Mouse (Mus musculus) 416B (cell line): ENCODE results near the gene Gm9780.
"Not testable (repeated sequence)": the region's sequence is repeated elsewhere in the genome, so short reads cannot be mapped to it uniquely, and the experiment has no call there.

Experiments used
- DNase-seq: peaks from one replicate; pipeline ENCODE4 v3.0.0; 2011; ENCODE audit warnings: low read depth

Gm9780 gene

GRCm38 (mm10) chr14:26042611-26043010, at the start of gene Gm9780:
Gene Gm9780 (minus strand): TSS chr14:26042711.
- DNase-seq = not testable (repeated sequence)

- DNase-seq = not testable (repeated sequence)
Measured at GRCm38 (mm10) chr14:26081997-26082396, 39.5 kb upstream of the Gm9780 start, which contains the start of gene Cphx3. Gene Cphx3 (plus strand): TSS chr14:26082297.

- not testable (repeated sequence) for DNase-seq
Measured at GRCm38 (mm10) chr14:26081216-26081615, 38.7 kb upstream of the Gm9780 start, which contains the start of gene Cphx2. Gene Cphx2 (plus strand): TSS chr14:26081516.

DNA sequence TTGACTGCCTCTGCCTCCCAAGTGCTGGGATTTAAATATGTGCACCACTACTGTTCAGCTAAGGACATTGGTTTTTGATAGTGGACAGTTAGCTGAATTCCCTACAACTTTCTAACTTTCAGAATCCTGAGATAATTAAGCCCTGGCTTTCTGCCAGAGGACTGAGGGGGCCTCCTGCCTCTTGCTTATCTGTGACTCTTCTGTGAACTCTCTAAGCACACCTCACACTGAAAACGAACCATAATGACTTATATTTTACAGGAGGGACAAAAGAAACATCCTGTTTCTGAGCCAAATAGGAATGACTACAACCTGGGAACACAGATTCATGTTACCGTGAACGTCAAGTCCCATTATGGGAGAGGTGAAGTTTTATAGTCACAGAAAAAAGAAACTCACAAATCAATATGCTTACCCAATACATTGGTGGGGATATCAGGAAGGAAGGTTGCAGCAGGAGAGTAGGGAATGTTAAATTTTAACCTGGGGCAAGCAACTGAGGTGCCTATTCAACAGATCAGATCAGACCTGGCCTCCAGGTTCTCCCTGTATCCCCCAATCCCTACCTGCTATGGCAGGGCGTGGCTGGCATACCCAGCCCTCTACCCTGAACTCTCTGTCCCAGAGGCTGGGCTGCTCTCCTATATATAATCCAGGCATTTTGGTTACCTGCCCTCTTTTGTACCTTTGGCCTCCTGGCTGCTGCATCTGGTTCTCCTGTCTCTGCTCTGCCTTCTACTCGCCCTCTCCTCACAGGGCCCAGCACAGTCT, 34.3 kb upstream of the Gm9780 start:
- DNase-seq = not testable (repeated sequence)

DNA sequence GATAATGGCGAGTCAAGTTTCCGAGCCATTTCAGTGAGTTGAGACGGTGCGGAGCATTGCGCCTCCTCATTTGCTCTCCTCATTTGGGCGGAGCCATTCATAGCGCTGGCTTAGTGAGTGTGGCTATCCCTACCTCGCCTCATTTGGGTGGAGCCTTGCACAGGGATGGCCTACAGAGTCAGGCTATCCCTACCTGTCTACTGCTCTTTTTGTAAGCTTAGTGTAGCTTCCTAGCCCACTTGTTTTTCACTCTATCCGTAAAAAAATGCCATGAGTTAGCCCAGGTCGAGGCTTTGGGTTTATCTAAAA, 24.8 kb upstream of the Gm9780 start, which contains the start of gene Tmem254c:
Gene Tmem254c (minus strand): TSS at position 31 of the 309 bp plus-strand sequence.
- DNase-seq = not testable (repeated sequence)

GRCm38 (mm10) chr14:26066574-26067324, 24.2 kb upstream of the Gm9780 start:
- DNase-seq = not testable (repeated sequence)

- DNase-seq = not testable (repeated sequence)
Measured at GRCm38 (mm10) chr14:26059362-26059761, 16.9 kb upstream of the Gm9780 start.

DNA sequence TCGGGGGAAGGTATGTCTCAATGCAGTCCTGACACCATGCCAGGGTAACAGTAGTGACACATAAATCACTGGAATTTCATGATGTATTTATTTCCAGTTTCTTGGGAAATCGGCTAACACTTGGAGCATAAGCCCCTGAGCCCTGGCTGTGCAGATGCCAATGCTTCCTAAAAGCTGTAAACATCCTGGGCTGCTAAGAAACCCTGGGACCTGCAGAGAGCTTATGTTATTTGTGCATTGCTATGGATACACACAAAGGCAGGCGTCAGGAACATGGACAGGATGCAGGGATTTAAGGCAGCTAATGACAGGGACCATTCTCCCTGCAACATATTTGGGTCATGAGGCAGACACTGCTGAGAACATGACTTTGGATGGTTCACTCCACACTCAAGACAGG, 15.7 kb upstream of the Gm9780 start:
- DNase-seq = not testable (repeated sequence)

GRCm38 (mm10) chr14:26048767-26049166, 6.3 kb upstream of the Gm9780 start:
- DNase-seq = not testable (repeated sequence)

DNA sequence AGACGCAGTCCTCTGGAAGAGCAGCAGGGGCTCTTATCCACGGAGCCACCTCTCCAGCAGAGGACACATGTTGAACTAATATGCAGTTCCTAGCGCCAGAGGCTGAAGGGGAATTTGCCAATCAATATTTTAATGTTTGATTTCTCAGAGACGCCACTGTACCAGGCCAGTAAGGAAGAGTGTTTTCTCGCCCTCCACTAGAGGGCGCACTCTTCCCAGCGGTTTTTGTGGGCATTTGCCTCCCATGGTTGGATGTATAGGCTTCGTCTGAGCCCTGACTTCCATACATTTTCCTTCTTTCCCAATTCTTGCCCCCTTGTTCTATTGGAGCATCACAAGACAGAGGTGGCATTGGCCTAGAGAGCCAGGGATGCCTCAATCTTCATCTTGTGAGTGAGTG, 4.5 kb upstream of the Gm9780 start:
- DNase-seq = not testable (repeated sequence)

GRCm38 (mm10) chr14:26045007-26045406, 2.5 kb upstream of the Gm9780 start:
- not testable (repeated sequence) for DNase-seq

- DNase-seq = not testable (repeated sequence)
Measured at GRCm38 (mm10) chr14:26035439-26035838, 7.1 kb downstream of the Gm9780 start.

GRCm38 (mm10) chr14:26034364-26034763, 8.1 kb downstream of the Gm9780 start:
- DNase-seq = not testable (repeated sequence)

DNA sequence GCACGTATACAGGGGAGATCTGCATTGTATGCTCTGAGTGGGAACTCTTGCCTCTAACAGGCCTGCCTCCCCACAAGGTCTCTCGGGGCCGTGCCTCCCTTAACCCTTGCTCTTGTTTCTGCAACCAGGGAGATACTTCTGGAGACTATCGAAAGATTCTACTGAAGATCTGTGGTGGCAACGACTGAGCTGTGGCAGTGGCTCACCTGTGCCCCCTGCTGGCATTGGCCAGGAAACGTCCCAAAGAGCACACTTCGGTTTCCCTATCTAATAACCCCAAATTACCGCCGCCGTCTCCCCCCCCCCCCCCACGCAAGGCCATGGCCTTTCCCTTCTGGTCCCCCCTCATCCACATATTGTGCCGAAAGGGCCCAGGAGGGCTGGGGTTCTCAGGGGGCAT, 16.9 kb downstream of the Gm9780 start:
- not testable (repeated sequence) for DNase-seq

DNA sequence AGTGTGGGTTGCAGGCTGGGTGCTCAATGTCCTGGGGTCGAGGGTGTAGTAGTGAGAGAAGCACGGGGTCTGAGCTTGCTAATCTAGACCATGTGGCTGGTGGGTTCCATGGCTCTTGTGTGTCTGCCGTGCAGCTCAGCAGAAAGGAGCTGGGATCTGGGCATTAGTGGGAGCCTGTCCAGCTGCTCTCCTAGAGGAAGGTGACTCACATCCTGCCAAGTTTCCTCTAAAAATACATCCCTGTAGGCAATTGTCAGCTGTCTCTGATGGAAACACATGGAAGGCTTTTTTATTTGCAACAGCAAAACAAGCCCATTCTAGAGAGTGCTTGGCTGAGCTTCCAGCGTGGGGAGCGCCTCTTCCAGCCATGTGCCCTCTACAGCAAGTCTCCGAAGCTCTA, 19.7 kb downstream of the Gm9780 start:
- not testable (repeated sequence) for DNase-seq

GRCm38 (mm10) chr14:26021555-26021954, 21.0 kb downstream of the Gm9780 start:
- DNase-seq = not testable (repeated sequence)

- DNase-seq = not testable (repeated sequence)
Measured at GRCm38 (mm10) chr14:26016414-26016813, 26.1 kb downstream of the Gm9780 start.

DNA sequence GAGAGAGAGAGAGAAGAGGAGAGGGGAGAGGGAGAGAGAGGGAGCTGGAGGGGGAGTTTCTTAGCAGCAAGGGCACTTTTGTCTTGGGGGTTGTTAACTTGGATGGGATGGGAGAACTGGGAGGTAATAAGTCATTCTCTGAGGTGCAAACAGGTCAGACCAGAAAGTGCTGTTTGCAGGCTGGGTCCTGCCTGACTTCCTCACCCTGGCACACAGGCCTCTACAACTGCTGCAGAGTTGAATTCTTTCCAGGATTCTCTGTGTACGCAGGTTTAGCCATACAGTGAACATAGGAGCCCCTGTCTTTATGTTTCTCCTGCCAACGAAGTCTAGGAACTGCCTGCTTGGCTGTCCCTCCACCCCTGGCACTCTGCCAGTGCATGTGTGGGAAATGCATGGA, 35.0 kb downstream of the Gm9780 start:
- not testable (repeated sequence) for DNase-seq

GRCm38 (mm10) chr14:25981880-25982279, 60.6 kb downstream of the Gm9780 start:
- DNase-seq = not testable (repeated sequence)

- DNase-seq = not testable (repeated sequence)
Measured at GRCm38 (mm10) chr14:25979242-25979941, 63.1 kb downstream of the Gm9780 start.

GRCm38 (mm10) chr14:25978371-25979241, 63.9 kb downstream of the Gm9780 start, which contains the start of gene Duxbl1:
Gene Duxbl1 (plus strand): TSS chr14:25978577.
- not testable (repeated sequence) for DNase-seq
